Mouse (Mus musculus) C2C12 (cell line): Measurements from ENCODE around the gene Tbc1d23. TPM values are rescaled to one million over a fixed set of nuclear protein-coding genes. Genes with fewer than 3 reads are reported as not detected.

Experiments
- H3K27me3 ChIP-seq: one replicate; pipeline ENCODE4 v1.6.1; 2011; ENCODE audit not compliant: control insufficient read depth, insufficient read depth, insufficient read length
- H3K36me3 ChIP-seq: one replicate; pipeline ENCODE4 v1.6.1; 2011; ENCODE audit not compliant: control insufficient read depth, insufficient read depth
- H3K4me3 ChIP-seq: one replicate; pipeline ENCODE4 v1.5.1; 2011; ENCODE audit warnings: mild to moderate bottlenecking, control low read depth; ENCODE audit not compliant: poor library complexity, insufficient read depth, severe bottlenecking
- H3K79me2 ChIP-seq: one replicate; pipeline ENCODE4 v1.6.1; 2011; ENCODE audit not compliant: control insufficient read depth, insufficient read depth
- H3K79me3 ChIP-seq: one replicate; pipeline ENCODE4 v1.6.1; 2011; ENCODE audit warnings: low read depth, control low read depth
- H3ac ChIP-seq: one replicate; pipeline ENCODE3; 2011; ENCODE audit warnings: low read depth; ENCODE audit not compliant: control insufficient read depth, insufficient read length
- CEBPB ChIP-seq: IDR thresholded peaks from one replicate; pipeline ENCODE4 v1.6.1; 2011; ENCODE audit warnings: low read depth, mild to moderate bottlenecking, control low read depth, moderate library complexity
- CTCF ChIP-seq: IDR thresholded peaks from one replicate; pipeline ENCODE4 v1.5.1; 2011; ENCODE audit not compliant: control insufficient read depth, insufficient read depth, insufficient read length
- FOSL1 ChIP-seq: IDR thresholded peaks from one replicate; pipeline ENCODE4 v1.8.0; 2011; ENCODE audit warnings: mild to moderate bottlenecking, low read length; ENCODE audit not compliant: poor library complexity, insufficient read depth, severe bottlenecking
- MAX ChIP-seq: IDR thresholded peaks from one replicate; pipeline ENCODE4 v1.6.1; 2011; ENCODE audit warnings: mild to moderate bottlenecking, control low read depth
- MYOD1 ChIP-seq: IDR thresholded peaks from one replicate; pipeline ENCODE4 v1.6.1; 2011; ENCODE audit warnings: low read depth; ENCODE audit not compliant: control insufficient read depth, insufficient read length
- MYOG ChIP-seq: IDR thresholded peaks from one replicate; pipeline ENCODE4 v1.6.1; 2011; ENCODE audit not compliant: control insufficient read depth, insufficient read length; ENCODE audit errors: extremely low read depth
- USF1 ChIP-seq: IDR thresholded peaks from one replicate; pipeline ENCODE4 v1.6.1; 2011; ENCODE audit warnings: low read depth, mild to moderate bottlenecking, control low read depth, moderate library complexity
- polyA plus RNA-seq: library from polyadenylated mRNA; unstranded; fragments of >200 nt; fragmentation: generic; extraction: Trizol; gene quantifications from one replicate; pipeline ENCODE4 v1.2.1, GENCODE M21; 2012; ENCODE audit warnings: missing spikeins

The Tbc1d23 gene
- polyA plus RNA-seq, 1 experiment: 5.3 TPM

DNA sequence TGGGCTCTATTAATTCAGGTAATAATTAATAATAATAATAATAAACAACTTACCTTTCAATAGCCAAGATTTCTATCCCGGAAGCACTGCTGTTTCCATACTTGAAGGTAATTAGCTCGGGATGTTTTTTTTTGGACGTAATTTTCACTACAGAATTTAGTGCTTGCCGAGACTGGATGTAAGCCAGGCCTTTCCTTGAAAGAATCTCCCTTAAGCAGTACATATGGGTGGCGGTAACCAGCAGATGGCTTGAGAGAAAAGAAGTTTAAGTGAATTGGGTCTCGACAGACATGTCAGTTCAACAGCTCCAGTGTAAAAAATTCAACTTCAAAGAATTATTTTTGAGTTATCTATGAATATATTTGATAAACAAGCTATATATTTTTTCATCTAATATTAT lies 59.7 kb downstream of the Tbc1d23 start:
- Histone ChIP-seq H3ac (no peak overlapping the region), H3K27me3 (no peaks in the 10 kb centered on the region), H3K36me3 (peaks cover 9% of the 10 kb centered on the region), H3K79me2 (no peaks in the 10 kb centered on the region), H3K4me3 (no peak overlapping the region), H3K79me3 (peaks cover 2% of the 10 kb centered on the region)
- TF ChIP-seq MYOG (no peak), FOSL1 (no peak), CTCF (no peak), MYOD1 (no peak)

- H3K36me3 ChIP-seq: peaks cover 6% of the 10 kb centered on the region
- peaks cover 1% of the 10 kb centered on the region for H3K79me2 ChIP-seq
- no peak overlapping the region for H3ac ChIP-seq
- no peak for TF ChIP-seq MYOG
- TF ChIP-seq CTCF: no peak
- no peak for TF ChIP-seq FOSL1
- no peak for TF ChIP-seq USF1
- no peak for TF ChIP-seq MAX
- TF ChIP-seq CEBPB: no peak
- TF ChIP-seq MYOD1: no peak
- peaks cover 2% of the 10 kb centered on the region for H3K79me3 ChIP-seq
- H3K4me3 ChIP-seq: no peak overlapping the region
- no peaks in the 10 kb centered on the region for H3K27me3 ChIP-seq
Observed at GRCm38 (mm10) chr16:57171161-57171560, 60.1 kb downstream of the Tbc1d23 start.

GRCm38 (mm10) chr16:57168236-57168635 lies 63.1 kb downstream of the Tbc1d23 start:
- TF ChIP-seq CTCF (no peak), MAX (no peak), CEBPB (no peak), MYOG (no peak), FOSL1 (no peak), USF1 (no peak), MYOD1 (no peak)
- Histone ChIP-seq H3K4me3 (no peak overlapping the region), H3K27me3 (no peaks in the 10 kb centered on the region), H3ac (no peak overlapping the region), H3K79me2 (peaks cover 8% of the 10 kb centered on the region), H3K36me3 (peaks cover 17% of the 10 kb centered on the region), H3K79me3 (peaks cover 2% of the 10 kb centered on the region)

- H3K79me2 ChIP-seq: peaks cover 8% of the 10 kb centered on the region
- no peak overlapping the region for H3ac ChIP-seq
- H3K79me3 ChIP-seq: peaks cover 2% of the 10 kb centered on the region
- no peak for TF ChIP-seq CEBPB
- no peak for TF ChIP-seq MAX
- TF ChIP-seq CTCF: no peak
- no peak for TF ChIP-seq MYOD1
- TF ChIP-seq USF1: no peak
- TF ChIP-seq FOSL1: no peak
- TF ChIP-seq MYOG: no peak
- peaks cover 23% of the 10 kb centered on the region for H3K36me3 ChIP-seq
- H3K4me3 ChIP-seq: peak overlapping the region; percentile 68
- no peaks in the 10 kb centered on the region for H3K27me3 ChIP-seq
Observed at GRCm38 (mm10) chr16:57167514-57167912, 63.8 kb downstream of the Tbc1d23 start.

- H3K36me3 ChIP-seq: peaks cover 23% of the 10 kb centered on the region
Observed at GRCm38 (mm10) chr16:57166611-57167513, 64.4 kb downstream of the Tbc1d23 start, which contains the start of gene Nit2. TSS of gene Nit2 (minus strand) at chr16:57167341.

More at GRCm38 (mm10) chr16:57166611-57167513, 64.4 kb downstream of the Tbc1d23 start, which contains the start of gene Nit2:
- H3K4me3 ChIP-seq: peak within 1 kb of the TSS; percentile 68
- peaks cover 2% of the 10 kb centered on the region for H3K79me3 ChIP-seq
- TF ChIP-seq FOSL1: no peak
- TF ChIP-seq MAX: peak; percentile 45
- peak; percentile 69 for TF ChIP-seq CTCF
- peaks cover 8% of the 10 kb centered on the region for H3K79me2 ChIP-seq
- H3K27me3 ChIP-seq: no peaks in the 10 kb centered on the region
- H3ac ChIP-seq: peak within 1 kb of the TSS; percentile 76
